Mouse (Mus musculus) limb, embryonic 15.5 days (tissue): ENCODE data around the gene Kctd19. TPM values are rescaled to one million over a fixed set of nuclear protein-coding genes. Genes with fewer than 3 reads are reported as not detected.

Experiments
- ATAC-seq: fragments of 200-750 bp; cut with Nextera tagmentation; 2 replicates; pipeline ENCODE4 v1.8.0; 2017; ENCODE audit warnings: low read depth, moderate TSS enrichment; ENCODE audit not compliant: insufficient number of reproducible peaks, low FRiP score, low TSS enrichment
- H3K27ac ChIP-seq: fragments of 300-500 bp; sonication (generic); 2 replicates; pipeline ENCODE4 v1.5.1; 2015; ENCODE audit warnings: moderate library complexity, mild to moderate bottlenecking, inconsistent platforms
- H3K27me3 ChIP-seq: fragments of 300-500 bp; sonication (generic); 2 replicates; pipeline ENCODE4 v1.6.1; 2015; ENCODE audit warnings: inconsistent platforms
- H3K36me3 ChIP-seq: fragments of 300-500 bp; sonication (generic); 2 replicates; pipeline ENCODE4 v1.6.1; 2015; ENCODE audit warnings: inconsistent platforms
- H3K4me1 ChIP-seq: fragments of 300-500 bp; sonication (generic); 2 replicates; pipeline ENCODE4 v1.6.1; 2015; ENCODE audit warnings: inconsistent platforms
- H3K4me2 ChIP-seq: fragments of 300-500 bp; sonication (generic); 2 replicates; pipeline ENCODE4 v1.6.1; 2015; ENCODE audit warnings: mild to moderate bottlenecking, inconsistent platforms
- H3K4me3 ChIP-seq: fragments of 300-500 bp; sonication (generic); 2 replicates; pipeline ENCODE4 v1.5.1; 2015; ENCODE audit warnings: mild to moderate bottlenecking, inconsistent platforms
- H3K9ac ChIP-seq: fragments of 300-500 bp; sonication (generic); 2 replicates; pipeline ENCODE4 v1.6.1; 2015; ENCODE audit warnings: inconsistent platforms
- H3K9me3 ChIP-seq: fragments of 300-500 bp; sonication (generic); 2 replicates; pipeline ENCODE4 v1.6.1; 2016; ENCODE audit warnings: inconsistent platforms
- WGBS: fragments of 180-500 bp; shearing (Covaris S2); methylation state at CpG from one replicate; pipeline ENCODE4 v1.1.7; 2015; 5-methylcytosine and 5-hydroxymethylcytosine counted together
- polyA plus RNA-seq: library from polyadenylated mRNA; unstranded; fragments of >200 nt; fragmentation: Nextera tagmentation; extraction: Ambion mirVana; gene quantifications from 2 replicates; pipeline ENCODE4 v1.2.1, GENCODE M21; 2015

Gene Kctd19
- polyA plus RNA-seq, 1 experiment from 2014 or later: not detected

DNA sequence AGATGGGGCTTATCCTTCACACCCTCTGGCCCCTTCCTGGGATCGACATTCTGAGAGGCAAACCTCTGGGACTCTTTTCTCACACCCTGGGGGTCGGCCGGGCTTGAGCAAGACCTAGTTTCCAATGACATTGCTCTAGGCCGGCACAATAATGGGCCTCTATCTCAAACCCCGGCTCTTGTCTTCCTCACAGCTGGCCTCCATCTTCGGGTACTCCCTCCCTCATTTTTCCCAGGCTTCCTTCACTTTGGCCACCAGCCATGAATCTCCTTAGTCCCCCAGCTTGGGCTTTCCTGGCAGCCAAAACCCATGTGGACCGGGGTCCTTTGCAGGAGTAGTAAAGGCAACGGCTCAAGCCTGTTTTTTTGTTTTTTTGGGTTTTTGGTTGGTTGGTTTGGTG, 71.9 kb downstream of the Kctd19 start:
- H3K27ac ChIP-seq: no peak overlapping the region; the same call in 1 of the 2 replicates
- no peaks in the 10 kb centered on the region for H3K27me3 ChIP-seq
- 41% methylated on average over 8 of the region's 8 CpGs for WGBS
- peaks cover 36% of the 10 kb centered on the region for H3K4me1 ChIP-seq
- H3K9ac ChIP-seq: no peak overlapping the region
- no peak for ATAC-seq
- no peak overlapping the region for H3K4me2 ChIP-seq
- H3K36me3 ChIP-seq: peaks cover 19% of the 10 kb centered on the region
- H3K4me3 ChIP-seq: no peak overlapping the region
- H3K9me3 ChIP-seq: no peaks in the 10 kb centered on the region

DNA sequence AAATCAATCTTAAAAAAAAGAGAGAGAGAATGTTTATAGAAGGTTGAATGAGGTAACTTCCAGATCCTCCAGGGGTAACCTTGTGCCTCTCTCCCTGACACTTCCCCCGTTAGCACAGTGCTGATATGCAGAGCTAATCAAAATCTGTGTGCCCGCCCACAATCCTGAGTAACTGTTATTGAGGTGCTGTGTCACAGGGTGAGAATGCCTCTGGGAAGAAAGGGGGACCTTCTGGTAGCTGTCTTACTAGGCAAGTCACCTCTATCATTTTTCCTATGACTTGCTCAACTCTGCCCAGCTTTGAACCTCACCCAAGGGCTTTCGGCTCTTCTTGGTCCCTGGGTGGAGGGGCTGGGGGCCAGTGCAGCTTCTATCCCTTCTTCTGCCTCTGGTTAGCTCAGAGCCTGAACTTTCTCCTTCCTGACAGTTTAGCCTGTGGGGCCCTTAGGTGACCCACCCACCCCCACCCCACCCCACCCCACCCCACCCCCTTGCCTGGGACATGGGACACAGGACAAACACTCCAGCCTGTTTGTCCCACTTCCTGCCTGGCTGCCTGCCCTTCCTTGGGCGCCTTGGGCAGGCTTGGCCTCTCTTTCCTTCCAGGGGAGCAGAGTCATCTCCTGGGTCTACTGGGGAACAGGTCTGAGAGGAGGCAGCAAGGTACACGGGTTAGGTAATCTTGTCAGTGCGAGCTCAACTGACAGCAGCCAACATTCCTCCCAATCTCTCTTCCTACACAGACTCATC, 73.2 kb downstream of the Kctd19 start:
- H3K36me3 ChIP-seq: peaks cover 32% of the 10 kb centered on the region
- H3K4me1 ChIP-seq: peaks cover 25% of the 10 kb centered on the region
- H3K27ac ChIP-seq: no peak overlapping the region
- no peak overlapping the region for H3K4me3 ChIP-seq
- WGBS: 74% methylated on average over 5 of the region's 6 CpGs
- no peak overlapping the region for H3K9ac ChIP-seq
- H3K4me2 ChIP-seq: no peak overlapping the region
- no peaks in the 10 kb centered on the region for H3K27me3 ChIP-seq
- no peaks in the 10 kb centered on the region for H3K9me3 ChIP-seq
- no peak for ATAC-seq

DNA sequence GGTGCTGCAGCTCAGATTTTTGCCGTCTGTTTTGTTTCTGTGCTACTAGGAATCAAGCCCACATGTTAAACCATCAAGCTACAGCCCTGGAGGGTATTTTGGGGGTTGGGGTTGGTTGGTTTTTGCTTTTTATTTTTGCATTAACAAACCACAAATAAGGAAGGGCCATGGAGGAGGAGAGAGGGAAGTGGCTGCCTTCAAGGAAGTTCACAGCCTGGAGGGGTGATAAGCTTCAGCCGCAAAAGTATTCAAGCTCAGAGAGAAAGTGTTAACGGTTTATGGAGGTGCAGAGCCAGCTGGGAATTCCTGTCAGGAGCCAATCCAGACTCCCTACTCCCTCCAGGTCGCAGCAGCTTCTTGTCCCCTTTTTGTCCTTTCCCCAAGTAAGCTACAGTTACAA, 74.3 kb downstream of the Kctd19 start:
- no peak overlapping the region for H3K9ac ChIP-seq
- WGBS: 13% methylated on average over 4 of the region's 4 CpGs
- H3K4me3 ChIP-seq: no peak overlapping the region
- H3K4me1 ChIP-seq: peaks cover 19% of the 10 kb centered on the region
- no peaks in the 10 kb centered on the region for H3K9me3 ChIP-seq
- H3K27ac ChIP-seq: no peak overlapping the region
- no peak for ATAC-seq
- no peaks in the 10 kb centered on the region for H3K27me3 ChIP-seq
- no peak overlapping the region for H3K4me2 ChIP-seq
- H3K36me3 ChIP-seq: peaks cover 42% of the 10 kb centered on the region

DNA sequence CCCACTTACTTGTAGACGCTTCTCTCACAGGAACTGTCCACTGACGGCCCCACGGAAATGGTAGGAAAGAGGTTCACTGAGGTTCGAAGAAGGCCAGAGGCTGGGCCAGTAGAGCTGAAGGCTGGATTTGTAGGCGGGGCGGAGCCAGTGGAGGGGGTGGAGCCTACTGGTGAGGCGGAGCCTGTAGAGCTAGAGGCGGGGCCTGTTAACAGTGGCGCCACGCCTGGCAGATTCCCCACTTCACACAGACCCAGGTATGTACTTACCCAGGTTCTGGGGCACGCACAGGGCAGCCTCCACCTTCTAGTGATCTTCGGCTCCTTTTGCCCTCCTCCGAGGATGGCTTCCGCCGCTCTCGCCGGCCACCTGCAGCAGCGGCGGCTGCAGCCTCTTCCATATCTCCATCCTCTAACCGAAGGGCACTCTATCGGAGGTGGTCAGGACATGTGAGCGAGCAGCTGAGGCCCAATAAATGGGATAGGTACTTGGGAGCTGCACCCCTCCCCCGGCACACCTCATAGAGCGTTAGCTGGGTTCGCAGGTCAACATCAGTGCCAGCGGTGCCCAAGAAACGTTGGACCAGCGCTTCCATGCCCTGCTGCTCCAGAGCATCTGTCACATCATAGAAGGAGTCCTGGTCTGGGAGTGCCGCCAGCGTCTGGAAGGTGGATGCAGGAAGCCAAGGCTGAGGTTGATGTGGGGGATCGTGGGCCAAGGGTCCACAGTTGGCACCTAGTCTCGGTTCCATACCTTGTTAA, 76.8 kb downstream of the Kctd19 start:
- Histone ChIP-seq H3K36me3 (peaks cover 64% of the 10 kb centered on the region), H3K4me3 (no peak overlapping the region), H3K9ac (no peak overlapping the region), H3K4me2 (no peak overlapping the region), H3K27me3 (no peaks in the 10 kb centered on the region), H3K4me1 (peaks cover 15% of the 10 kb centered on the region), H3K9me3 (no peaks in the 10 kb centered on the region), H3K27ac (no peak overlapping the region)
- ATAC-seq: no peak
- 55% methylated on average over 32 of the region's 32 CpGs for WGBS

Other genes starting within 250 kb of the Kctd19 start
- 77.3 and 89.0 TPM in 2 replicates for gene Cbfb, start 242.8 kb downstream of the Kctd19 start, polyA plus RNA-seq
- 25.6 and 28.7 TPM in 2 replicates for gene D230025D16Rik, start 188.4 kb downstream of the Kctd19 start, polyA plus RNA-seq
- 50.7 and 50.8 TPM in 2 replicates for gene B3gnt9, start 158.3 kb downstream of the Kctd19 start, polyA plus RNA-seq
- gene Tradd, start 148.9 kb downstream of the Kctd19 start, polyA plus RNA-seq: 30.8 and 38.0 TPM in 2 replicates
- 4.6 and 4.9 TPM in 2 replicates for gene Fbxl8, start 148.9 kb downstream of the Kctd19 start, polyA plus RNA-seq
- 0.33 and 0.41 TPM in 2 replicates for gene Hsf4, start 143.7 kb downstream of the Kctd19 start, polyA plus RNA-seq
- gene Nol3, start 137.4 kb downstream of the Kctd19 start, polyA plus RNA-seq: 3.1 and 5.3 TPM in 2 replicates
- 11.0 and 11.1 TPM in 2 replicates for gene 4931428F04Rik, start 123.6 kb downstream of the Kctd19 start, polyA plus RNA-seq
- 9.0 and 10.6 TPM in 2 replicates for gene Exoc3l, start 117.4 kb downstream of the Kctd19 start, polyA plus RNA-seq
- gene E2f4, start 115.8 kb downstream of the Kctd19 start, polyA plus RNA-seq: 63.7 and 65.5 TPM in 2 replicates
- gene Elmo3, start 107.9 kb downstream of the Kctd19 start, polyA plus RNA-seq: 8.9 TPM in 2 replicates
- gene Lrrc29, start 87.2 kb downstream of the Kctd19 start, polyA plus RNA-seq: 1.7 and 1.9 TPM in 2 replicates
- gene Tmem208, start 87.1 kb downstream of the Kctd19 start, polyA plus RNA-seq: 120 and 129 TPM in 2 replicates
- gene Fhod1, start 65.5 kb downstream of the Kctd19 start, polyA plus RNA-seq: 1.6 and 1.8 TPM in 2 replicates
- gene Slc9a5, start 64.7 kb downstream of the Kctd19 start, polyA plus RNA-seq: 2.7 and 2.9 TPM in 2 replicates
- 0.55 and 0.88 TPM in 2 replicates for gene Plekhg4, start 40.2 kb downstream of the Kctd19 start, polyA plus RNA-seq
- 0.37 and 0.53 TPM in 2 replicates for gene Lrrc36, start 69 bp upstream of the Kctd19 start, polyA plus RNA-seq
- 160 and 305 TPM in 2 replicates for gene Tppp3, start 58.0 kb upstream of the Kctd19 start, polyA plus RNA-seq
- 40.0 and 42.2 TPM in 2 replicates for gene Zdhhc1, start 83.4 kb upstream of the Kctd19 start, polyA plus RNA-seq
- 1.2 and 1.9 TPM in 2 replicates for gene Hsd11b2, start 105.3 kb upstream of the Kctd19 start, polyA plus RNA-seq
- 97.4 and 103 TPM in 2 replicates for gene Atp6v0d1, start 152.5 kb upstream of the Kctd19 start, polyA plus RNA-seq
- gene Ripor1, start 191.8 kb upstream of the Kctd19 start, polyA plus RNA-seq: 20.9 and 24.6 TPM in 2 replicates
- 93.8 and 108 TPM in 2 replicates for gene Ctcf, start 223.1 kb upstream of the Kctd19 start, polyA plus RNA-seq
- 1.8 and 2.4 TPM in 2 replicates for gene Agrp, start 223.9 kb upstream of the Kctd19 start, polyA plus RNA-seq